Mouse (Mus musculus): ENCODE measurements around the gene Il1r1. TPM values are rescaled to one million over a fixed set of nuclear protein-coding genes. Genes with fewer than 3 reads are reported as not detected.

The Il1r1 gene
- polyA plus RNA-seq (2012; fragmentation: generic; extraction: Trizol) = 7.6 TPM

- TF ChIP-seq POLR2AphosphoS2 (IDR thresholded peaks at IDR 0.05; ENCODE audit: insufficient read length, low read depth) (no peak), MYOG (IDR thresholded peaks at IDR 0.05; ENCODE audit: control insufficient read depth in 1 of 3, insufficient read depth in 1 of 3, insufficient read length in 2 of 3, low read depth in 2 of 3) (no peak), REST (IDR thresholded peaks at IDR 0.05; ENCODE audit: insufficient read depth, insufficient read length) (no peak), TCF12 (IDR thresholded peaks at IDR 0.05; ENCODE audit: insufficient read depth, poor library complexity, severe bottlenecking) (no peak), USF1 (IDR thresholded peaks at IDR 0.05; ENCODE audit: low read depth) (no peak), POLR2A (IDR thresholded peaks at IDR 0.05; ENCODE audit: insufficient read length, low read depth) (no peak), TCF3 (IDR thresholded peaks at IDR 0.05; ENCODE audit: insufficient read length, low read depth) (no peak), E2F4 (IDR thresholded peaks at IDR 0.05; ENCODE audit: insufficient read depth) (no peak), MYOD1 (IDR thresholded peaks at IDR 0.05; ENCODE audit: control insufficient read depth in 1 of 3, insufficient read length in 2 of 3, low read depth in 2 of 3) (no peak), MAX (IDR thresholded peaks at IDR 0.05; ENCODE audit: low read depth) (no peak), SRF (IDR thresholded peaks at IDR 0.05; ENCODE audit: control insufficient read depth, insufficient read length, low read depth) (no peak), CEBPB (IDR thresholded peaks at IDR 0.05; ENCODE audit: insufficient read depth, poor library complexity, severe bottlenecking) (no peak)
- H3K79me2 ChIP-seq (ENCODE audit: control insufficient read depth, insufficient read depth) = no peaks in the 10 kb centered on the region
- no peaks in the 10 kb centered on the region for H3K27me3 ChIP-seq (ENCODE audit: control insufficient read depth, insufficient read depth, insufficient read length)
- no peaks in the 10 kb centered on the region for H3K36me3 ChIP-seq (ENCODE audit: control insufficient read depth, insufficient read depth)
- H3K4me2 ChIP-seq (ENCODE audit: low read depth) = peak within 1 kb of the TSS; percentile 90
- H3K4me3 ChIP-seq = peak within 1 kb of the TSS; percentile 12
- no peak within 1 kb of the TSS for H3ac ChIP-seq (ENCODE audit: control insufficient read depth, insufficient read length)
Observed at GRCm38 (mm10) chr1:40224539-40225284, at the start of gene Il1r1. Gene Il1r1, plus strand, starts transcription at chr1:40225080.

DNA sequence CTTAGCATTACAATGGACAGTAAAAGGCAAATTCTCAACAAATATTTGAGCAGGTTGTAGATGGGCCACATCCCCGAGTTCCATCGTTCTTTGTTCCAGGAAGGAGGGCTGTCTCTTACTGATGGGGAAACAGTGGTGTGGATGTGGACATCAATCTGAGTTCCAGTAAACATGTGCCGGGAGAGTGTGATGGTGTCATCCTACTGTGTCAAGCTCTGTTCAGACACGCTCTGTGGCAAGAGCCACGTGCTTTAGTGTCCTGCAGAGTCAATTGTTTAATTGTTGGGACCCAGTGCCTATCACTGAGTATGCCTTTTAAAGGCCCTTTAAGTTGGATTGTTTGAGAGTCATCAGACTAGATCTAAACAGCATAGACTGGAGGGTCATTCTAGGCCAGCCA is 49.8 kb upstream of the Il1r1 start:
- no peak overlapping the region for H3ac ChIP-seq (ENCODE audit: control insufficient read depth, insufficient read length)
- no peaks in the 10 kb centered on the region for H3K27me3 ChIP-seq (ENCODE audit: control insufficient read depth, insufficient read depth, insufficient read length)
- TF ChIP-seq POLR2A (IDR thresholded peaks at IDR 0.05; ENCODE audit: insufficient read length, low read depth) = no peak
- TF ChIP-seq SRF (IDR thresholded peaks at IDR 0.05; ENCODE audit: control insufficient read depth, insufficient read length, low read depth) = no peak
- no peak for TF ChIP-seq MYOD1 (IDR thresholded peaks at IDR 0.05; ENCODE audit: control insufficient read depth in 1 of 3, insufficient read length in 2 of 3, low read depth in 2 of 3)
- TF ChIP-seq MAX (IDR thresholded peaks at IDR 0.05; ENCODE audit: low read depth) = no peak
- TF ChIP-seq E2F4 (IDR thresholded peaks at IDR 0.05; ENCODE audit: insufficient read depth) = no peak
- TF ChIP-seq REST (IDR thresholded peaks at IDR 0.05; ENCODE audit: insufficient read depth, insufficient read length) = no peak
- H3K79me2 ChIP-seq (ENCODE audit: control insufficient read depth, insufficient read depth) = no peaks in the 10 kb centered on the region
- H3K4me2 ChIP-seq (ENCODE audit: low read depth) = no peak overlapping the region
- H3K36me3 ChIP-seq (ENCODE audit: control insufficient read depth, insufficient read depth) = no peaks in the 10 kb centered on the region
- H3K4me3 ChIP-seq = no peak overlapping the region

DNA sequence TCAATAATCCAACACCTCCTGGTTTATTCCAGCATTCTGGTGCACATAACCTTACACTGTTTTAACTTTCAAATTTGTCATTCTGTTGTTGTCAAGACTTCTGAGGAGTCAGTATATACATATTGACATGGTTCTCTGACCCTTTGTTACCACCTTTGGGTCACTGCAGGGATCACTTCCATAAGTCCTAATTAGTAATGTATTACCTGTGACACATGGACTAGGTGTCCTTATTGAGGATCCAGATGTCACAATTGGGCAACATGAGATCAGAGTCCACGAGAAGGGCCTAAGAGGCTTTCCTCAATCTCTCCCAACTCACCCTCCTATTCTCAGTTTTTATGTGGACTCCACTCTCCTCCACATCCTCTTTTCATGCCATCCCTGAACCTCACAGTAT is 49.1 kb upstream of the Il1r1 start:
- no peak overlapping the region for H3K4me3 ChIP-seq

DNA sequence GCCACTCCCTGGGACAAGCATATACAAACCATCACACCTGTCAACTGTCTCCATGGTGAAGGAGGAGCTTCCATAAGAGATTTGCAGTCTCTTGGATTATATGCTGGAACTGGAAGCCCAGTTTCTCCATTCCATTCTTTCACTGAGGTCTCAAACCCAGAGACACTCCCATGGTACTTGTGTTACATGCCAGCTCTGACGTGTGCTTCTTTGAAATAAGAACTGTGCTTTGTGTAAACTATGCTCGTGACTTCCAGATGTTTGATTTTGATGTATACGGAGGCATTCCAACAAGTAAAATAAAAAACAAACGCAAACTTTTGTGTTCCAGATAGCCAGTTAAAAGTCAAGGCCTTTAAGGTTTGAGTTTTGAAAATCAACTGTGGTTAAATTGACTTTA is 45.8 kb upstream of the Il1r1 start:
- Histone ChIP-seq H3K4me2 (ENCODE audit: low read depth) (no peak overlapping the region), H3ac (ENCODE audit: control insufficient read depth, insufficient read length) (no peak overlapping the region), H3K27me3 (ENCODE audit: control insufficient read depth, insufficient read depth, insufficient read length) (no peaks in the 10 kb centered on the region), H3K79me2 (ENCODE audit: control insufficient read depth, insufficient read depth) (no peaks in the 10 kb centered on the region), H3K4me3 (no peak overlapping the region), H3K36me3 (ENCODE audit: control insufficient read depth, insufficient read depth) (no peaks in the 10 kb centered on the region)
- TF ChIP-seq E2F4 (IDR thresholded peaks at IDR 0.05; ENCODE audit: insufficient read depth) (no peak), TCF3 (IDR thresholded peaks at IDR 0.05; ENCODE audit: insufficient read length, low read depth) (no peak), SRF (IDR thresholded peaks at IDR 0.05; ENCODE audit: control insufficient read depth, insufficient read length, low read depth) (no peak), CEBPB (IDR thresholded peaks at IDR 0.05; ENCODE audit: insufficient read depth, poor library complexity, severe bottlenecking) (no peak), REST (IDR thresholded peaks at IDR 0.05; ENCODE audit: insufficient read depth, insufficient read length) (no peak), POLR2AphosphoS2 (IDR thresholded peaks at IDR 0.05; ENCODE audit: insufficient read length, low read depth) (no peak)

More for the DNA sequence above, 49.1 kb upstream of the Il1r1 start:
- Histone ChIP-seq H3ac (ENCODE audit: control insufficient read depth, insufficient read length) (no peak overlapping the region), H3K4me2 (ENCODE audit: low read depth) (no peak overlapping the region), H3K79me2 (ENCODE audit: control insufficient read depth, insufficient read depth) (no peaks in the 10 kb centered on the region), H3K36me3 (ENCODE audit: control insufficient read depth, insufficient read depth) (no peaks in the 10 kb centered on the region), H3K27me3 (ENCODE audit: control insufficient read depth, insufficient read depth, insufficient read length) (no peaks in the 10 kb centered on the region)
- TF ChIP-seq E2F4 (IDR thresholded peaks at IDR 0.05; ENCODE audit: insufficient read depth) (no peak), CEBPB (IDR thresholded peaks at IDR 0.05; ENCODE audit: insufficient read depth, poor library complexity, severe bottlenecking) (no peak), REST (IDR thresholded peaks at IDR 0.05; ENCODE audit: insufficient read depth, insufficient read length) (no peak), SRF (IDR thresholded peaks at IDR 0.05; ENCODE audit: control insufficient read depth, insufficient read length, low read depth) (no peak), TCF3 (IDR thresholded peaks at IDR 0.05; ENCODE audit: insufficient read length, low read depth) (no peak), MYOD1 (IDR thresholded peaks at IDR 0.05; ENCODE audit: control insufficient read depth in 1 of 3, insufficient read length in 2 of 3, low read depth in 2 of 3) (no peak), MAX (IDR thresholded peaks at IDR 0.05; ENCODE audit: low read depth) (no peak), POLR2A (IDR thresholded peaks at IDR 0.05; ENCODE audit: insufficient read length, low read depth) (no peak), TCF12 (IDR thresholded peaks at IDR 0.05; ENCODE audit: insufficient read depth, poor library complexity, severe bottlenecking) (no peak), MYOG (IDR thresholded peaks at IDR 0.05; ENCODE audit: control insufficient read depth in 1 of 3, insufficient read depth in 1 of 3, insufficient read length in 2 of 3, low read depth in 2 of 3) (no peak), POLR2AphosphoS2 (IDR thresholded peaks at IDR 0.05; ENCODE audit: insufficient read length, low read depth) (no peak), USF1 (IDR thresholded peaks at IDR 0.05; ENCODE audit: low read depth) (no peak)

- Histone ChIP-seq H3K27me3 (ENCODE audit: control insufficient read depth, insufficient read depth, insufficient read length) (no peaks in the 10 kb centered on the region), H3K4me3 (no peak overlapping the region), H3ac (ENCODE audit: control insufficient read depth, insufficient read length) (no peak overlapping the region), H3K4me2 (ENCODE audit: low read depth) (no peak overlapping the region), H3K79me2 (ENCODE audit: control insufficient read depth, insufficient read depth) (no peaks in the 10 kb centered on the region), H3K36me3 (ENCODE audit: control insufficient read depth, insufficient read depth) (no peaks in the 10 kb centered on the region)
- TF ChIP-seq MAX (IDR thresholded peaks at IDR 0.05; ENCODE audit: low read depth) = no peak
- no peak for TF ChIP-seq E2F4 (IDR thresholded peaks at IDR 0.05; ENCODE audit: insufficient read depth)
- TF ChIP-seq TCF12 (IDR thresholded peaks at IDR 0.05; ENCODE audit: insufficient read depth, poor library complexity, severe bottlenecking) = no peak
- TF ChIP-seq TCF3 (IDR thresholded peaks at IDR 0.05; ENCODE audit: insufficient read length, low read depth) = no peak
- no peak for TF ChIP-seq POLR2AphosphoS2 (IDR thresholded peaks at IDR 0.05; ENCODE audit: insufficient read length, low read depth)
- no peak for TF ChIP-seq REST (IDR thresholded peaks at IDR 0.05; ENCODE audit: insufficient read depth, insufficient read length)
- TF ChIP-seq POLR2A (IDR thresholded peaks at IDR 0.05; ENCODE audit: insufficient read length, low read depth) = no peak
- TF ChIP-seq MYOG (IDR thresholded peaks at IDR 0.05; ENCODE audit: control insufficient read depth in 1 of 3, insufficient read depth in 1 of 3, insufficient read length in 2 of 3, low read depth in 2 of 3) = no peak
Observed at GRCm38 (mm10) chr1:40179493-40179892, 45.4 kb upstream of the Il1r1 start.

All from myocyte (in vitro differentiated cells).